Mouse (Mus musculus) neural tube, embryonic 13.5 days (tissue): ENCODE measurements around the gene Bbs1. TPM values are rescaled to one million over a fixed set of nuclear protein-coding genes. Genes with fewer than 3 reads are reported as not detected.

Source experiments
- ATAC-seq: fragments of 200-750 bp; cut with Nextera tagmentation; 2 replicates; pipeline ENCODE4 v1.8.0; 2017; ENCODE audit warnings: low read depth, mild to moderate bottlenecking, moderate TSS enrichment, moderate library complexity
- H3K27ac ChIP-seq: fragments of 300-500 bp; sonication (generic); replicated peaks from 2 replicates; pipeline ENCODE4 v1.5.1; 2015; ENCODE audit warnings: moderate library complexity, mild to moderate bottlenecking, inconsistent platforms
- H3K27me3 ChIP-seq: fragments of 300-500 bp; sonication (generic); 2 replicates; pipeline ENCODE4 v1.6.1; 2015; ENCODE audit warnings: mild to moderate bottlenecking, inconsistent platforms
- H3K36me3 ChIP-seq: fragments of 300-500 bp; sonication (generic); 2 replicates; pipeline ENCODE4 v1.6.1; 2015; ENCODE audit warnings: mild to moderate bottlenecking, inconsistent platforms
- H3K4me1 ChIP-seq: fragments of 300-500 bp; sonication (generic); replicated peaks from 2 replicates; pipeline ENCODE4 v1.6.1; 2015; ENCODE audit warnings: inconsistent platforms
- H3K4me2 ChIP-seq: fragments of 300-500 bp; sonication (generic); 2 replicates; pipeline ENCODE4 v1.6.1; 2015; ENCODE audit warnings: inconsistent platforms, mild to moderate bottlenecking, moderate library complexity
- H3K4me3 ChIP-seq: fragments of 300-500 bp; sonication (generic); 2 replicates; pipeline ENCODE4 v1.5.1; 2015; ENCODE audit warnings: mild to moderate bottlenecking, inconsistent platforms
- H3K9ac ChIP-seq: fragments of 300-500 bp; sonication (generic); 2 replicates; pipeline ENCODE4 v1.6.1; 2015; ENCODE audit warnings: moderate library complexity, mild to moderate bottlenecking, inconsistent platforms
- H3K9me3 ChIP-seq: fragments of 300-500 bp; sonication (generic); 2 replicates; pipeline ENCODE4 v1.6.1; 2016; ENCODE audit warnings: inconsistent platforms
- WGBS: fragments of 180-500 bp; shearing (Covaris S2); methylation state at CpG from one replicate; pipeline ENCODE4 v1.1.7; 2015; 5-methylcytosine and 5-hydroxymethylcytosine counted together
- polyA plus RNA-seq: library from polyadenylated mRNA; unstranded; fragments of >200 nt; fragmentation: Nextera tagmentation; extraction: Ambion mirVana; gene quantifications from 2 replicates; pipeline ENCODE4 v1.2.1, GENCODE M21; 2015

Gene Bbs1
- polyA plus RNA-seq, 1 experiment from 2014 or later = 7.6 TPM

GRCm38 (mm10) chr19:4850281-4850680 is 56.1 kb downstream of the Bbs1 start:
- Histone ChIP-seq H3K4me1 (peaks cover 6% of the 10 kb centered on the region), H3K4me2 (no peak overlapping the region), H3K9ac (no peak overlapping the region), H3K27me3 (peaks cover 6% of the 10 kb centered on the region; the same call in 1 of the 2 replicates), H3K4me3 (no peak overlapping the region), H3K9me3 (no peaks in the 10 kb centered on the region), H3K36me3 (no peaks in the 10 kb centered on the region), H3K27ac (no peak overlapping the region)
- ATAC-seq = no peak
- WGBS = 50% methylated on average over 5 of the region's 5 CpGs

- Histone ChIP-seq H3K9ac (no peak overlapping the region), H3K4me2 (no peak overlapping the region), H3K4me3 (no peak overlapping the region), H3K27ac (no peak overlapping the region), H3K36me3 (no peaks in the 10 kb centered on the region), H3K27me3 (peaks cover 6% of the 10 kb centered on the region; the same call in 1 of the 2 replicates), H3K4me1 (peaks cover 5% of the 10 kb centered on the region), H3K9me3 (no peaks in the 10 kb centered on the region)
- ATAC-seq = no peak
- 37% methylated on average over 4 of the region's 4 CpGs for WGBS
These were observed 56.6 kb downstream of the Bbs1 start for GRCm38 (mm10) chr19:4849800-4850199.

- WGBS = 53% methylated on average over 7 of the region's 7 CpGs
- no peaks in the 10 kb centered on the region for H3K4me1 ChIP-seq
- no peak overlapping the region for H3K4me3 ChIP-seq
- no peak for ATAC-seq
- H3K9ac ChIP-seq = no peak overlapping the region
- peaks cover 14% of the 10 kb centered on the region for H3K27me3 ChIP-seq
- H3K9me3 ChIP-seq = no peaks in the 10 kb centered on the region
- no peak overlapping the region for H3K4me2 ChIP-seq
- H3K36me3 ChIP-seq = no peaks in the 10 kb centered on the region
- H3K27ac ChIP-seq = no peak overlapping the region
These were observed 58.9 kb downstream of the Bbs1 start for GRCm38 (mm10) chr19:4847490-4847889.

GRCm38 (mm10) chr19:4845846-4846245 is 60.6 kb downstream of the Bbs1 start:
- H3K27ac ChIP-seq = no peak overlapping the region
- no peaks in the 10 kb centered on the region for H3K36me3 ChIP-seq
- no peaks in the 10 kb centered on the region for H3K9me3 ChIP-seq
- 77% methylated on average over 2 of the region's 2 CpGs for WGBS
- H3K9ac ChIP-seq = no peak overlapping the region
- peaks cover 30% of the 10 kb centered on the region for H3K27me3 ChIP-seq
- no peak overlapping the region for H3K4me2 ChIP-seq
- H3K4me1 ChIP-seq = no peaks in the 10 kb centered on the region
- ATAC-seq = no peak
- no peak overlapping the region for H3K4me3 ChIP-seq

GRCm38 (mm10) chr19:4842611-4843010 is 63.8 kb downstream of the Bbs1 start:
- Histone ChIP-seq H3K4me2 (no peak overlapping the region), H3K4me3 (no peak overlapping the region), H3K27ac (no peak overlapping the region), H3K4me1 (peaks cover 21% of the 10 kb centered on the region), H3K9ac (no peak overlapping the region), H3K27me3 (peaks cover 41% of the 10 kb centered on the region), H3K9me3 (no peaks in the 10 kb centered on the region), H3K36me3 (no peaks in the 10 kb centered on the region)
- no peak for ATAC-seq
- 76% methylated on average over 2 of the region's 2 CpGs for WGBS

- WGBS = 85% methylated on average over 9 of the region's 9 CpGs
- no peak for ATAC-seq
- no peak overlapping the region for H3K27ac ChIP-seq
- H3K9ac ChIP-seq = no peak overlapping the region
- no peak overlapping the region for H3K4me3 ChIP-seq
- H3K9me3 ChIP-seq = no peaks in the 10 kb centered on the region
- peaks cover 38% of the 10 kb centered on the region for H3K27me3 ChIP-seq
- H3K4me1 ChIP-seq = peaks cover 23% of the 10 kb centered on the region
- H3K4me2 ChIP-seq = no peak overlapping the region
- H3K36me3 ChIP-seq = no peaks in the 10 kb centered on the region
These were observed 65.6 kb downstream of the Bbs1 start for GRCm38 (mm10) chr19:4840848-4841247.

- Histone ChIP-seq H3K4me3 (peak within 1 kb of the TSS; percentile 56), H3K9ac (peak within 1 kb of the TSS; percentile 81), H3K27ac (no peak within 1 kb of the TSS), H3K27me3 (peaks cover 38% of the 10 kb centered on the region), H3K9me3 (no peaks in the 10 kb centered on the region), H3K36me3 (0 out of 2 replicates have a peak, but pooled peaks cover 2% of the 10 kb centered on the region), H3K4me1 (peaks cover 23% of the 10 kb centered on the region), H3K4me2 (peak within 1 kb of the TSS; percentile 97)
- peak; percentile 98 for ATAC-seq
- under 1% methylated on average over 25 of the region's 25 CpGs for WGBS
These were observed 67.3 kb downstream of the Bbs1 start, which contains the start of the genes Ccs and Ccdc87 for GRCm38 (mm10) chr19:4839149-4839548. Gene Ccs (minus strand): TSS chr19:4839332. Gene Ccdc87 (plus strand): TSS chr19:4839366.

- Histone ChIP-seq H3K27ac (no peak overlapping the region), H3K4me2 (peak overlapping the region; percentile 97), H3K9me3 (no peaks in the 10 kb centered on the region), H3K4me1 (peaks cover 23% of the 10 kb centered on the region), H3K9ac (peak overlapping the region; percentile 81), H3K27me3 (peaks cover 38% of the 10 kb centered on the region), H3K4me3 (peak overlapping the region; percentile 56), H3K36me3 (0 out of 2 replicates have a peak, but pooled peaks cover 2% of the 10 kb centered on the region)
- peak; percentile 48 for ATAC-seq
- WGBS = 36% methylated on average over 10 of the region's 10 CpGs
These were observed 67.8 kb downstream of the Bbs1 start for GRCm38 (mm10) chr19:4838526-4839140.

- H3K4me2 ChIP-seq = no peak overlapping the region
- no peak for ATAC-seq
- WGBS = 96% methylated on average over 6 of the region's 6 CpGs
- H3K36me3 ChIP-seq = peaks cover 7% of the 10 kb centered on the region
- no peak overlapping the region for H3K4me3 ChIP-seq
- H3K27me3 ChIP-seq = peaks cover 26% of the 10 kb centered on the region
- H3K9ac ChIP-seq = no peak overlapping the region
- H3K4me1 ChIP-seq = peaks cover 30% of the 10 kb centered on the region
- no peaks in the 10 kb centered on the region for H3K9me3 ChIP-seq
- H3K27ac ChIP-seq = no peak overlapping the region
These were observed 69.4 kb downstream of the Bbs1 start for GRCm38 (mm10) chr19:4837049-4837448.

Other genes starting within 250 kb of the Bbs1 start
- 5.3 and 5.7 TPM in 2 replicates for gene Gm960, start 208.0 kb downstream of the Bbs1 start, polyA plus RNA-seq
- gene Sptbn2, start 195.5 kb downstream of the Bbs1 start, polyA plus RNA-seq = 29.5 and 30.4 TPM in 2 replicates
- 164 and 184 TPM in 2 replicates for gene Rbm4b, start 150.1 kb downstream of the Bbs1 start, polyA plus RNA-seq
- gene Rbm4, start 112.7 kb downstream of the Bbs1 start, polyA plus RNA-seq = 94.7 and 110 TPM in 2 replicates
- 28.5 and 37.3 TPM in 2 replicates for gene Gm21992, start 95.0 kb downstream of the Bbs1 start, polyA plus RNA-seq
- 64.0 and 69.5 TPM in 2 replicates for gene Rbm14, start 95.0 kb downstream of the Bbs1 start, polyA plus RNA-seq
- gene Ccs, start 67.3 kb downstream of the Bbs1 start, polyA plus RNA-seq = 43.7 and 44.7 TPM in 2 replicates
- 0.35 and 0.45 TPM in 2 replicates for gene Ccdc87, start 67.3 kb downstream of the Bbs1 start, polyA plus RNA-seq
- 66.7 and 70.4 TPM in 2 replicates for gene Ctsf, start 51.5 kb downstream of the Bbs1 start, polyA plus RNA-seq
- 3.1 and 3.2 TPM in 2 replicates for gene Actn3, start 28.7 kb downstream of the Bbs1 start, polyA plus RNA-seq
- 19.5 and 22.1 TPM in 2 replicates for gene Zdhhc24, start 28.0 kb downstream of the Bbs1 start, polyA plus RNA-seq
- gene Dpp3, start 21.7 kb upstream of the Bbs1 start, polyA plus RNA-seq = 109 and 120 TPM in 2 replicates
- 8.1 and 9.3 TPM in 2 replicates for gene Peli3, start 36.5 kb upstream of the Bbs1 start, polyA plus RNA-seq
- gene Mrpl11, start 55.5 kb upstream of the Bbs1 start, polyA plus RNA-seq = 105 and 117 TPM in 2 replicates
- 0.12 and 0.25 TPM in 2 replicates for gene Npas4, start 83.7 kb upstream of the Bbs1 start, polyA plus RNA-seq
- gene Slc29a2, start 117.2 kb upstream of the Bbs1 start, polyA plus RNA-seq = 7.9 TPM in 2 replicates
- gene B4gat1, start 132.2 kb upstream of the Bbs1 start, polyA plus RNA-seq = 61.1 and 64.5 TPM in 2 replicates
- 3.1 and 5.1 TPM in 2 replicates for gene AC124502.3, start 132.3 kb upstream of the Bbs1 start, polyA plus RNA-seq
- gene Brms1, start 134.7 kb upstream of the Bbs1 start, polyA plus RNA-seq = 43.5 and 51.7 TPM in 2 replicates
- 1.4 TPM in 2 replicates for gene Rin1, start 143.9 kb upstream of the Bbs1 start, polyA plus RNA-seq
- 26.3 and 28.2 TPM in 2 replicates for gene Cd248, start 161.4 kb upstream of the Bbs1 start, polyA plus RNA-seq
- gene Tmem151a, start 178.9 kb upstream of the Bbs1 start, polyA plus RNA-seq = 8.4 and 10.1 TPM in 2 replicates
- gene Yif1a, start 181.9 kb upstream of the Bbs1 start, polyA plus RNA-seq = 51.3 and 67.5 TPM in 2 replicates
- gene Cnih2, start 191.9 kb upstream of the Bbs1 start, polyA plus RNA-seq = 267 and 318 TPM in 2 replicates
- 211 and 234 TPM in 2 replicates for gene Rab1b, start 200.4 kb upstream of the Bbs1 start, polyA plus RNA-seq
- gene Klc2, start 211.9 kb upstream of the Bbs1 start, polyA plus RNA-seq = 73.7 and 80.2 TPM in 2 replicates